Mouse (Mus musculus) ES-CJ7 (cell line): Measurements from ENCODE around the gene Anapc16.

ENCODE experiments used
- DNase-seq: peaks from one replicate; pipeline ENCODE4 v3.0.0; 2011; ENCODE audit warnings: low read depth, low spot score

The Anapc16 gene

DNA sequence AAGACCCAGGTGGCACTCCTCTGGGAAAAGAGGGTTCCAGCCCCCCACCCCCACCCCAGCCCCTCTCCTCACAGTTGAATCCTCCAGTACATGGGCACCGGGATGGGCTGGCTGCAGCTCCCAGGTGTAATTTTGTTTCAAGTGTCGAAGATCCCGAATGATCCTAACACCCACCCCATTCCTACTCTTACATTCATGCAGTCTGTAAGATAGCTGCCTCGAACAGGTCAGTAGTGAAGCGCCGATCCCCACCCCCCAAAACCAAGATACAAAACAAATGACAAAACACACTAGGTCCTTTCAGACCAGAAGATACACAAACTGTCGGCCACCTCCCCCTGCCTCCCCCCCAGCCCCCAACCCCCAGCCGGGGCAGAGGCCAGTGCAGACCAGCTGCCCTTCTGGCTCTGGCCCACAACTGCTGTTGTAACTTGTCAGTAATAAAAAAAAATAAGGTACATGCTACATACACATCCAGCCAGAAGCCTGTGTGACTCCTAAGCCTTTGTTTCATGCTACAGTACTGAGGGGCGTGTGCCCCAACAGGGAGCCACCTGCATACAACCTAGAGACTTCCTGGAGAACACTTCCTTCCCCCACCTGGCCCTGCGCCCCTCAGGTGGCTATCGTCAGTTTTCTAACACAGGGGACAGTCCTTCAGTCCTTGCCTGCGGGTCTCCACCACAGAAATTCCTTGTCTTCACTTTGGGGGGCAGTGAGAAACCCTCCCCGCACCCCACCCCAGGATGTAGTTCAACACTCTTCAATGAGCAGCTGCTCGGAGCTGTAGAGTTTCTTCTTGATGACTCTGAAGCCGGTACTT is 52.9 kb downstream of the Anapc16 start:
- no peak for DNase-seq

DNA sequence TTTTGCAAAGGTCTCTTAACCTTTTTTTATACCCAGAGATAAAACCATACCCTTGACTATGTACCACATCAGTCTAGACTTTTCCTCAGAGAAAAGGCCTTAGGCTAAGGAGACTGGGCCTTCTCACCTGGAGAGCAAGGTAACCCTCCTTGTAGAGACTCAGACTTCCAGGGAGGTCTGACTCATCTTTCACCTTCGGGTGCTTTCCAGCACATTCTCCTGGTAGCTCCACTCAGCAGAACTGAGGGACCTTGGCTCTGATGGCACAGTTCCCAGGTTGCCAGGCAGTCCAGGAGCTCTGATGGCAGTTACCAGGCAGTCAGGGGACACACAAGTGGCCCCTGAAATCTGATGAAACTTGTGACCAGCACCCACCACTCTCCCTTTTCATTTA is 53.7 kb downstream of the Anapc16 start:
- no peak for DNase-seq

DNA sequence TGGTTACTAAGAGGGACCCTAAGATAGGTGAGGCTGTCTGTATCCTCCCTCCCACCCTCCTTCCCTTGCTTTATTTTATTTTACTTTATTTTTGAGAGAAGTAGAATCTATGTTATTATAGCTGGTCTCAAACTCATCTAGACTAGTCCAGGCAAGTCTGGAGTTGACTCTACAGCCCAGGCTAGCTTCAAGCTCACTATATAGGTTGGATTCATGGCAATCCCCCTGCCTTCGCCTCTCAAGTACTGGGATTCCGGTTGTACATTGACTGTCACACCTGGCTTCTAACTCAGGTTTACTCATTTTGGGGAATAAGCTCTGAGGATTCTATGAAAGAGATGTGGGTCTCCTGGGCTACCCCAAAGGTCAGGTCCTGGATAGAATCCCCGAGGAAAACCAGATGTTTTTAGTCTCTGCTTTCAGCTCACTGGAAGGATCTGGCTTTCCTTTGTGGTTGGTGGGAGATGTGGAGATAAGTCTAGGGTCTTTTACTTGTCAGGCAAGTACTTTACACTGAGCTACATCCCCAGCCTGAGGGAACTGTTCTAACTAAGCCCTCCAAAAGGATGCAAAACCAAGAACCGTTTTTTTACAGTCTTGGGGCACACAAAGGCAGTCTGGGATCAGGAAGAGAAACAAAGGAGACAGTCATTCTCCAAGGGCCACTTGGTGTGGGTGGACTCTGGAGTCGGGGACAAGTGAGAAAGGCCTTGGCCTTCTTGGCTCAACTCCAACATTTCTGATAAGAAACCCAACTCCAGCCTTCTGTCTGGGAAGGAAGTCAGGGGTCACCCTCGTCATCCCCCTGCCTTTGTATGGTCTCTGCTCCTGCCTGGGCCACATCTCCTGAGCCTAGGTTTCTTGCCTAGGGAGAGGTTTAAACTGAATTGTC is 54.3 kb downstream of the Anapc16 start:
- DNase-seq, result no peak

DNA sequence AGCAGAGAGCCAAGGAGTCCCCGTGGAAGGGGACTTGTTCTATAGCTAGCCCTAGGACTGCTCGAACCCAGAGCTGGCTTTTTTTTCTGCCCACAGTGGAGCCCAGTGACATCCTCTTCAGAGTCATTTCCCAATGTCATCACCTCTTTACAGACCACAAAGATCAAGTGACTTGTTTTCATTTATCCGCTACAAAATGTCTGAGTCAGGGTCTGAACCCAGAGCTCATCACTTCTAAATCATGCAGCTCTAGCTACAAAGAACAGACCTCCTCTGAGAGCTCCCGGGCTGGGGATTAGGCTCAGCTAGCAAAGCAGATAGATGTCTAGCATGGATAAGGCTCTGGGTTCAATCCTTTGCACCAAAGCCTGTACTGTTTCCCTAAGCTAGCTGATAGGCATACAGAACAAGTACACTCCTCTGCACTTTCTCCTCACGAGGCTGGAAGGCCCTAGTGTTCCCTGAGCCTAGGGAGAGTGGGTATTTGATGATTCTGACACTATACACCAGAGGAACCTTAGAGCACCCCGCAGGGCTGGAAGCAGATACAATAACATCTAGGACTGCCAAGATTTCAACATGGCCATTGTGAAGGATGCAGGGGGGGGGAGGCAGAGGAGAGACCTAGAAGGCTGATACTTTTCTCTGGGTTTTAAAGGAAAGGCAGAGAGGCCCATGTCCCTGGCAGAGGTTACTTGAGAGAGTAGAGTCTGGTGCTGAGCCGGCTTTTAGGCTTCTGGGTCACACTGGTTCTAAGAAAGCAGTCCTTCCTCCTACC is 55.5 kb downstream of the Anapc16 start:
- DNase-seq, result no peak

DNA sequence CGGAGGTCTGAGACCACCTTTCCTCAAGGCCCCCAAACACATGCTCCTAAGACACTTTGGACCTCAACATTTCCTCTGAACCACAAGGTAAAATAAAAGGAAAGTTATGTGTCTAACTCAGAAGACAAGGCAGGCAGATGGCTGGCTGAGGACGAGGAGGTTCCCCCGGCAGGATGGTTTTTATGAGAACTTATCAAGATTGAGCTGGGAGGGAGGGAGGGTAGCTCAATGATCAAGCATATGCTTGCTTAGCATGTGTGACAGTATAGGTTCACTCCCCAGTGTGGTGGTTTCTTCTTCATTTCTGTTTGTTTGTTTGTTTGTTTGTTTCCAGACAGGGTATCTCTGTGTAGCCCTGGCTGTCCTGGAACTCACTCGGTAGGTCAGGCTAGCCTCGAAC is 56.6 kb downstream of the Anapc16 start:
- no peak for DNase-seq

DNA sequence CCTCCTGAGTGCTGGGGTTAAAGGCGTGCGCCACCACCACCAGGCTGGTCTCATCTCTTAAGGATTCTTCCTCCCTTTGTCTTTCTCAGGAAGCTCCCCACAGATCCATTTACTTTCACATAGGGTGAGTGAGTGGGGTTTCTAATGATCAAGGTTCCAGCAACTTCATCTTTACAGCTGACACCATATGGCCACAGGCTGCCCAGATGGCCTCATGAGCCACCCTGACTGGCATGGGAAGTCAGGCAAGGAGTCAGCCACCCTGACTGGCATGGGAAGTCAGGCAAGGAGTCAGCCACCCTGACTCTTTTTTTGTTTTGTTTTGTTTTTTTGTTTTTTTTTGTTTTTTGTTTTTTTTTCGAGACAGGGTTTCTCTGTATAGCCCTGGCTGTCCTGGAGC is 57.5 kb downstream of the Anapc16 start:
- DNase-seq, result no peak

DNA sequence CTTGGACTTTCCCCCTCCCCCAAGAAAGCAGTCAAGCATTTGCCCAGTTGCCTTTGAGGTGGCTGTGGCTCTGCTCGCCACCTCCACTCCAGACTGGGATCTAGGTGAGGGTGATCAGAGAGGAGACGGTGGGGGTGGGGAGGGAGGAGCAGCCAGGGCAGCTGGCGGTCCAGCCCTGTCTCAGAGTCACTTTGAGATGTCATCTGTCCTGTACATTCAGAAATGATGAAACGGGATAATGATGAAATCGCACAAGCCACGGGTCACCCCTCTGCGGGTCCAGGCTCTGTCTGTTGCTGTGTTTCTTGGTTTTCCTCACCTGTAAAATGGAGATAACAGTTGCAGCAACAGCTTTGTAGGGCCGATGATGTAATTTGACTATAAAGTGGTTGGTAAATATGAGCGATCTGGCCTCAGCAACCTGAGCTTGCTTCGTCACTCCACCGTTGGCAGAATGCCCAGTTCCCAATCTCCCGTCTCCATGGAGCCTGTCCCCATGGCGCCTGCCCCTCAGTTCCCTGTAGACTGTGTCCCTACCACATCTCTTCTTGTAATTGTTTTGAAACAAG is 59.4 kb downstream of the Anapc16 start:
- DNase-seq, result peak; percentile 45

DNA sequence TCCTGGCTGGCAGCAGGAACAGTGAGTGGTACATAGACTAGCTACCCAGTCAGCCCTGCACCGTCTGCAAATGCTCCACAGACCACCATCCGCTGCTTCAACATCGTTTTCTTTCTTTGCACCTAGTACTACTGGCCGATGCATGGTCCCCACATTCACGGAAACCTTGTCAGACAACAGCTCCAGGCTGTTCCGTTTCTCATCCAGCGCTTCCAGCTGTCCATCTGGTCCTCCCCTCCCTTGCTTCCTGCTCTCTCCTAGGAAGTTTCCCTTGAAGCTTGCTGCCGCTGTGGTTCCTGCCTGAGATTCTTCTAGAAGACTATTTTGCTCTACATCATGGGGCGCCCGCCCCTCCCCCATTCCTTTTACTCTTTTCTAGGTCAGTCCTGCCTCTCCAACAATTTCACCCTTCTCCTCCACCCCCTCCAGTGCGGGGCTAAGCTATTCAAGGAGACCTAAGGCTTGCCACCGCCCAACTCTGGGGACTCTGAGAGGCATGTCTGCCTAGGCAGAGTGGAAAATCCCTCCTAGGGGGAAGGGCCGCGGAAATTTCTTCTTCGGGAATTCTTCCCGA is 60.0 kb downstream of the Anapc16 start:
- DNase-seq, result peak; percentile 66

DNA sequence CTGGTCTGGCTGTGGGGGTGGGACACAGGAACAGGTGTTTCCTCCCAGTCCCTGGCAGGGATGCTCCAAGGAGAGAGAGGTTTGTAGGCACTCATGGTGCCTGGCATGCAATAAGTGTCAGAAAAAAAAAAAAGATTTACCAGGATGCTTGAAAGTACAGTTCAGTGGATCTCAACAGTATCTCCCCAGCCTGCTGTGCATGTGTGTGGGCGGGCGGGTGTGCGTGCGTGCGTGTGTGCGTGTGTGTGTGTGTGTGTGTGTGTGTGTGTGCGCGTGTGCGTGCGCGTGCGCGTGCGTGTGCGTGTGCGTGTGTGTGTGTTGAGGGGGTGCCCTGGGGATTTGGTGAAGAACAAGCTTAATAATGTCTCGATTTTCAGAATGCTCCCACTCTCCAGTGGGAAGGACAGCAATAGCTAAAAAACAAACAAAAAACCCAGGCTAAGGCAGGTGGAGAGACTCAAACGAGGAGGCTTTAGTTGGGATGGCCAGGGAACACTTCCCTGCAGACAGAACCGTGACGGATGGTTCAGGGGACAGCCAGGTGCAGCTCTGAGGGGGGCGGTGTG is 60.6 kb downstream of the Anapc16 start:
- no peak for DNase-seq

DNA sequence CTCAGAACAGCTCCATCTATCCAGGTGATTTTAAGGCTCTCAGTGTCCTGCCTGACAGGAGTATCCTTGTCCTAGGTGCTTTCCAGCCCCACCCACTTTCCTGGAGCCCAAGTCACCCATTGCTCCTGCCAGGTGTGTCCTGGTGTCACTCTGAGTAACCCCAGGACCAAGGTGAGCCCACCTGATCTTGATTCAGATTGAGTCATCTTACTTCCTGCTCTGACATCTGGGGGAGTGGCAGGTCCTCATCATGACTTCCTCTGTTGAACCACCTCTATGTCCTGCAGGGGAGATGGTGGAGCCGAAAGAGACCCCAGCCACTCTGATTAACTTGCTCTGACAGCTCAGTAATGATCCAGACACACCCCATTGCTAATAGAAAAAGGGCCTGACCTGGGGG is 63.9 kb downstream of the Anapc16 start:
- no peak for DNase-seq

DNA sequence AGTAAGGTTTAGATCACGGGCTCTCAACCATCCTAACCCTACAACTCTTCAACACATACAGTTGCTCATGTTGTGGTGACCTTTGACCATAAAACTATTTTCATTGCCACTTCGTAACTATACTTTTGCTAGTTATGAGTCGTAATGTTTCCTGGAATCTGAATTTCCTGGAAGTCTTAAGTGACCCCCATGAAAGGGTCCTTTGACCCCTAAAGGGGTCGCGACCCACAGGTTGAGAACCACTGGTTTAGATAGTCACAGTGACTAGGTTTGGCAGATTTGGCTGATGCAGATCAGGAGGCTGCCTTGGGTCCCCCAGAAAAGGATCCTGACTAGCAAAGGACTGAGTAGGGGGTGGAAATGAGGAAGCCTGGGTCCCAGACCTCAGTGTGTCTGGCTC is 64.3 kb downstream of the Anapc16 start:
- no peak for DNase-seq
